Mouse (Mus musculus): Measurements from ENCODE around the gene Pabpn1l. TPM values are rescaled to one million over a fixed set of nuclear protein-coding genes. Genes with fewer than 3 reads are reported as not detected.
"Not testable (repeated sequence)": the region's sequence is repeated elsewhere in the genome, so short reads cannot be mapped to it uniquely, and the experiment has no call there.

The Pabpn1l gene
- polyA plus RNA-seq, 1 experiment = 0.11 TPM

GRCm38 (mm10) chr8:122640825-122641224 lies 18.3 kb upstream of the Pabpn1l start:
- WGBS = 89% methylated on average over 4 of the region's 4 CpGs
- TF ChIP-seq POLR2A (IDR thresholded peaks at IDR 0.05; ENCODE audit: low read depth, low read length) (no peak), CTCF (conservative IDR thresholded peaks at IDR 0.05; ENCODE audit: insufficient read depth, insufficient read length, low read depth, low read length) (no peak)
- DNase-seq = no peak
- no peaks in the 10 kb centered on the region for H3K27me3 ChIP-seq (replicated peaks; ENCODE audit: control insufficient read depth, insufficient read depth, low read length)
- no peaks in the 10 kb centered on the region; the same call in 1 of the 2 replicates for H3K4me1 ChIP-seq (ENCODE audit: control insufficient read depth, insufficient read depth, low read length)
- H3K27ac ChIP-seq (ENCODE audit: insufficient read depth, low read depth, low read length) = no peak overlapping the region
- no peak overlapping the region for H3K4me3 ChIP-seq (ENCODE audit: insufficient read depth, low read depth, low read length)
- no peaks in the 10 kb centered on the region for H3K36me3 ChIP-seq (ENCODE audit: control insufficient read depth, insufficient read depth, low read length)

DNA sequence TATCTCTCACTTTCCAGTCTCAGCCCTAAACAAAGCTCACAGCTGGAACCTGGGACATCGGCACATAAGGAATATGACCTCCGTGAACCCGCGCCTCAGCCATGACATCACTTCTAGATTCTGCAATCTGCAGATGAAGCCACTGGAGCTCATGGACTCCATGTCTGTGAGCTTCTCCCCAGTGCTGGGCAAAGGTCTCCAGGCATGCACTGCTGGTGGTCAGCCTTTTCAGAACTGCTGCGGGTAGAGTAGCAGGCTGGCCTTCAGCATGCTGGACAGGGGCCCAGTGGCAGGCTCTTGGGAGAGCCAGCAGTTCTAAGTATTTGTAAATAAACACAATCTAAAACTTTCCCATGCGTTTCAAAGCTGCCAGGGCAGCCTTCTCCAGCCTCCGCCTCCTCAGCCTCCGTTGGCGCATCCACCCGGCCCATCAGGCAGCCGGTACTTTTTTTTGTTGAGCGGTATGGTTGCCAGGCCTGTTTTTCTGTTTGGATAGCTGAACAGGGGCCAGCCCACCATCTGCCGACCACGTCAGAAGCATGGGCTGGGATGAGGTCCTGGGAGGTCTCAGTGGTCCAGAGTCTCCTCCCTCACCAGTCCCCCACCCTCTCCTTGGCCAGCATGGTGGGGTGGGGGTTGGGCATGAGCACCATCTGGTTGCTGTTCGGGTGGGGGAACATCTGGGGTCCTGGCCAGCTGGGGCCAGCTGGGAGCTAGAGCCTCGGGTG lies 17.1 kb upstream of the Pabpn1l start:
- Histone ChIP-seq H3K4me1 (ENCODE audit: control insufficient read depth, insufficient read depth, low read length) (no peaks in the 10 kb centered on the region; the same call in 1 of the 2 replicates), H3K4me3 (ENCODE audit: insufficient read depth, low read depth, low read length) (no peak overlapping the region), H3K36me3 (ENCODE audit: control insufficient read depth, insufficient read depth, low read length) (no peaks in the 10 kb centered on the region), H3K27ac (ENCODE audit: insufficient read depth, low read depth, low read length) (no peak overlapping the region), H3K27me3 (replicated peaks; ENCODE audit: control insufficient read depth, insufficient read depth, low read length) (no peaks in the 10 kb centered on the region)
- TF ChIP-seq CTCF (conservative IDR thresholded peaks at IDR 0.05; ENCODE audit: insufficient read depth, insufficient read length, low read depth, low read length) = no peak
- no peak for TF ChIP-seq POLR2A (IDR thresholded peaks at IDR 0.05; ENCODE audit: low read depth, low read length)
- peak; percentile 79 for DNase-seq
- 40% methylated on average over 16 of the region's 16 CpGs for WGBS

DNA sequence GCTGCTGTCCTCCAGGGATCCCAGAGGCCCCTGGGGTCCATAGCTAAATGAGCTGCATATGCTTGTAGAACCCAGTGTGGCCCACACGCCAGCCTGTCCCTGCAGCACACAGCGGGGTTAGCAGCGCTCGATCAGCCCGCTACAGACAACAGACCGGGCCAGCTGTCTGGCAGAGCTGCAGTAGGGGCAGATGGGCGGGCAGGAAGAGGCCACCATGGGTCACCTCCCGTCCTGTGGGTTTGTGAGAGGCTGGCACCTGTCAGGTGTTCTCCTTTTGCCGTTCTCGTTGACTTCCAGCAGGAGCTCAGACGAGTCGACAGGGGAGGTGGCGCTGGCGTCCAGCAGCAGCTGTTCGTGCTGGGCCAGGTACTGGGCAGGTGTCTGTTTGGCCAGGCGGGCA lies 16.1 kb upstream of the Pabpn1l start:
- WGBS = 70% methylated on average over 16 of the region's 16 CpGs
- Histone ChIP-seq H3K4me1 (ENCODE audit: control insufficient read depth, insufficient read depth, low read length) (no peaks in the 10 kb centered on the region; the same call in 1 of the 2 replicates), H3K36me3 (ENCODE audit: control insufficient read depth, insufficient read depth, low read length) (no peaks in the 10 kb centered on the region), H3K27me3 (replicated peaks; ENCODE audit: control insufficient read depth, insufficient read depth, low read length) (no peaks in the 10 kb centered on the region), H3K27ac (ENCODE audit: insufficient read depth, low read depth, low read length) (no peak overlapping the region), H3K4me3 (ENCODE audit: insufficient read depth, low read depth, low read length) (no peak overlapping the region)
- no peak for DNase-seq
- TF ChIP-seq POLR2A (IDR thresholded peaks at IDR 0.05; ENCODE audit: low read depth, low read length) (no peak), CTCF (conservative IDR thresholded peaks at IDR 0.05; ENCODE audit: insufficient read depth, insufficient read length, low read depth, low read length) (no peak)

DNA sequence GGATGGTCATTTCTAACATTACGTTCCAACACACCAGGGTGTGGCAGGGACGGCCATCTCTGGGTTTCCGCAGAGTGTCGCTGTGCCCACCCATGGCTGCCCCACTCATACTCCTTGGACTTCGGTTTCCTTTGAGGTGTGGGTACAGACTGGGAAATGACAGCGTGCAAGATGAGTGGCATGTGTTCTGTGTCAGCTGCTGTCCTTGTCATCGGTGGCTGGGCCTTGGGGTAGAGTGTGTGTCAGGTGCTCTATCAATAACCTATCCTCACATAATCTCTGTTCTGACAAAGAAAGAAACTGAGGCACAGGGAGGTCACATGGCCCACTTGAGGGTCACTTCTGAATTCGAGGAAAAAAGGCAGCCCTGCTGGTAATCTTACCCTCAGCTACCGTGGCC lies 14.7 kb upstream of the Pabpn1l start:
- Histone ChIP-seq H3K27ac (ENCODE audit: insufficient read depth, low read depth, low read length) (no peak overlapping the region), H3K4me1 (ENCODE audit: control insufficient read depth, insufficient read depth, low read length) (no peaks in the 10 kb centered on the region; the same call in 1 of the 2 replicates), H3K27me3 (replicated peaks; ENCODE audit: control insufficient read depth, insufficient read depth, low read length) (no peaks in the 10 kb centered on the region), H3K4me3 (ENCODE audit: insufficient read depth, low read depth, low read length) (no peak overlapping the region), H3K36me3 (ENCODE audit: control insufficient read depth, insufficient read depth, low read length) (no peaks in the 10 kb centered on the region)
- TF ChIP-seq POLR2A (IDR thresholded peaks at IDR 0.05; ENCODE audit: low read depth, low read length) = no peak
- TF ChIP-seq CTCF (conservative IDR thresholded peaks at IDR 0.05; ENCODE audit: insufficient read depth, insufficient read length, low read depth, low read length) = no peak
- DNase-seq = no peak
- 91% methylated on average over 9 of the region's 9 CpGs for WGBS

GRCm38 (mm10) chr8:122636803-122637175 lies 14.2 kb upstream of the Pabpn1l start:
- Histone ChIP-seq H3K4me3 (ENCODE audit: insufficient read depth, low read depth, low read length) (no peak overlapping the region), H3K4me1 (ENCODE audit: control insufficient read depth, insufficient read depth, low read length) (no peaks in the 10 kb centered on the region; the same call in 1 of the 2 replicates), H3K36me3 (ENCODE audit: control insufficient read depth, insufficient read depth, low read length) (no peaks in the 10 kb centered on the region), H3K27ac (ENCODE audit: insufficient read depth, low read depth, low read length) (no peak overlapping the region), H3K27me3 (replicated peaks; ENCODE audit: control insufficient read depth, insufficient read depth, low read length) (no peaks in the 10 kb centered on the region)
- no peak for DNase-seq
- no peak for TF ChIP-seq CTCF (conservative IDR thresholded peaks at IDR 0.05; ENCODE audit: insufficient read depth, insufficient read length, low read depth, low read length)
- no peak for TF ChIP-seq POLR2A (IDR thresholded peaks at IDR 0.05; ENCODE audit: low read depth, low read length)
- 79% methylated on average over 9 of the region's 9 CpGs for WGBS

DNA sequence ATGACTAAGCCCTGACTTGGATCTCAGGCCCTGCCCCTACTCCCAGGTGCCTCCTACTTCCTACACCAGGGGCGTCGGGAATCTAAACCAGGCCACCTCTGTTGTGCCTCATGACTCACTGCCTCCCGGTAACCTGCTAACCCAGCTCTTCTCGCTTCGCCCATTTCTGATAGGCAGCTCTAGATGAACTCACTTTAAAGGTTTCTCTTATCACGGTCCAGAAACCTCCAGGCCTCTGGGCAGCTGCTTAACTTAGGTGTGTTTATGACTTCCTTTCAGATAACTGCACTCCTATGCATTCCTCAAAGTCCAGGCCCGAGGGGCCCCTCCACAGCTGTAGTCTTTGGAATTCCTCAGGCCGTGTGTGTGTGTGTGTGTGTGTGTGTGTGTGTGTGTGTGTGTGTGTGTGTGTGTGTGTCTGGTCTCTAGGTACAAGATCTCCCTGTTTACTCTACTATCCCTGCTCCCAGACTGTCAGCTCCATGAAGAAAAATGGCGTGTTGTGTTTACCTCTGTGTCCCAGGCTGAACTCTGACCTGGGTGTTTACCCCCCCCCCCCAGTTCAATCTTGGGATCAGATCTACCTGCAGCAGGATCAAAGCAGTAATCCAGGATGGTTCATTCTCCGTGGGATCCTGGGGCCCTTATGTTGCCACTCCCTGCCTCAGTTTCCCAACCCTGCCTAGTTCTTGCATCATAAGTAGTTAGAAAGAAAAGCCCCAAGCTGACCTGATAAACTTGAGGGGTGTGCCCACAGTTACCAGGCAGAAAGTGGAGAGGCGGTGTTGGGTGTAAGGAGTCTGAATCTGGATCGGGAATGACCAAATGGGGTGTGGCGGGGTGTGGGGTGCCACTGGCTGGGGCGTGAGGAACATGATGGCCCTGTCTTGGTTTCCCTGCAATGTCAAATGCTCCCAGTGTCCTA lies 13.6 kb upstream of the Pabpn1l start:
- no peaks in the 10 kb centered on the region; the same call in 1 of the 2 replicates for H3K4me1 ChIP-seq (ENCODE audit: control insufficient read depth, insufficient read depth, low read length)
- H3K36me3 ChIP-seq (ENCODE audit: control insufficient read depth, insufficient read depth, low read length) = no peaks in the 10 kb centered on the region
- H3K27ac ChIP-seq (ENCODE audit: insufficient read depth, low read depth, low read length) = no peak overlapping the region
- no peaks in the 10 kb centered on the region for H3K27me3 ChIP-seq (replicated peaks; ENCODE audit: control insufficient read depth, insufficient read depth, low read length)
- DNase-seq = no peak
- WGBS = 62% methylated on average over 14 of the region's 14 CpGs
- TF ChIP-seq POLR2A (IDR thresholded peaks at IDR 0.05; ENCODE audit: low read depth, low read length) (no peak), CTCF (conservative IDR thresholded peaks at IDR 0.05; ENCODE audit: insufficient read depth, insufficient read length, low read depth, low read length) (no peak)
- H3K4me3 ChIP-seq (ENCODE audit: insufficient read depth, low read depth, low read length) = no peak overlapping the region

- no peak for DNase-seq
- WGBS = 96% methylated on average over 14 of the region's 14 CpGs
- Histone ChIP-seq H3K36me3 (ENCODE audit: control insufficient read depth, insufficient read depth, low read length) (no peaks in the 10 kb centered on the region), H3K27me3 (replicated peaks; ENCODE audit: control insufficient read depth, insufficient read depth, low read length) (no peaks in the 10 kb centered on the region), H3K27ac (ENCODE audit: insufficient read depth, low read depth, low read length) (no peak overlapping the region), H3K4me1 (ENCODE audit: control insufficient read depth, insufficient read depth, low read length) (no peaks in the 10 kb centered on the region), H3K4me3 (ENCODE audit: insufficient read depth, low read depth, low read length) (no peak overlapping the region)
- TF ChIP-seq POLR2A (IDR thresholded peaks at IDR 0.05; ENCODE audit: low read depth, low read length) (no peak), CTCF (conservative IDR thresholded peaks at IDR 0.05; ENCODE audit: insufficient read depth, insufficient read length, low read depth, low read length) (no peak)
Measured at GRCm38 (mm10) chr8:122633205-122633604, 10.7 kb upstream of the Pabpn1l start.

- H3K36me3 ChIP-seq (ENCODE audit: control insufficient read depth, insufficient read depth, low read length); DNase-seq; H3K27me3 ChIP-seq (replicated peaks; ENCODE audit: control insufficient read depth, insufficient read depth, low read length); H3K27ac ChIP-seq (ENCODE audit: insufficient read depth, low read depth, low read length); H3K4me1 ChIP-seq (ENCODE audit: control insufficient read depth, insufficient read depth, low read length); H3K4me3 ChIP-seq (ENCODE audit: insufficient read depth, low read depth, low read length): not testable (repeated sequence)
- 76% methylated on average over 3 of the region's 3 CpGs for WGBS
Measured at GRCm38 (mm10) chr8:122632134-122632533, 9.6 kb upstream of the Pabpn1l start.

All from kidney, adult 2 months (tissue).